Mouse (Mus musculus): ENCODE data around the gene Tanc2.

The Tanc2 gene

DNA sequence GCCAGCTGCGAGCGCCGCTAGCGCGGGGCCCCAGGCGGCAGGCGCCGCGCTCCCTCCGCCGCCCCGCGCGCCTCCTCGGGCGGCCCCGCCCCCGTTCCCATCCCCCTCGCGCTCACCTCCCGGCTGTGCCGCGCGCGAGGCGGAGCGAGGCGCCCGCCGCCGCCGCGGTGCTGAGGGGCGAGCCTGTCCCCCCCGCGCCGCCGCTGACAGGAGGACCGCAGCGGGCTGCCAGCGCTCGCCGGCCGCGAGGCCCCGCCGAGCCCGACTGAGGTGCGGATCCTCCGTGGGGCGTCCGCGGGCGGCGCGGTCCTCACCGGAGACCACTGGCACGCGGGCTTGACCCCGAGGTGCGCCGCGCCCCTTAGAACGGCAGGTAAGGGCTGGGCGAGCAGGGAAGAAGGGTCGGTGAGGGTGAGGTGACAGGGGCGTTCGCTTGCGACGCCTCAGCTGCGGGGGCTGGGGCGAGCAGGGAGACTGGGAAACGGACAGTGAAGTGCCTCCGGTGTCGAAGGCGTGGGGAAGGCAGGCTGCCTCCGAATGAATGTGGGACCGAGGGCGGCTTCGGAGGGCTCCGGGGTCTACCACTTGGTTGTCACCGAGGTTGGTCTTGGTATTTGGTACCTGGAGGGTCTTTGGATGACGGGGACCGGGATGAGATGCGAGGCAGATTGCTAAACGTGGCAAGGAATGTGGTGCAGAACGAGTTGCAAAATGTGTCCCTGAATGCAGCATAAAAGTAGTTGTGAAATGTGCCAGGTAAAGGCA is at the start of gene Tanc2:
Tanc2 (plus strand) TSS at position 110 of the 765 bp plus-strand sequence.
- no peak for TF ChIP-seq GATA4 (IDR thresholded peaks at IDR 0.05; ENCODE audit: insufficient replicate concordance, low read length)

DNA sequence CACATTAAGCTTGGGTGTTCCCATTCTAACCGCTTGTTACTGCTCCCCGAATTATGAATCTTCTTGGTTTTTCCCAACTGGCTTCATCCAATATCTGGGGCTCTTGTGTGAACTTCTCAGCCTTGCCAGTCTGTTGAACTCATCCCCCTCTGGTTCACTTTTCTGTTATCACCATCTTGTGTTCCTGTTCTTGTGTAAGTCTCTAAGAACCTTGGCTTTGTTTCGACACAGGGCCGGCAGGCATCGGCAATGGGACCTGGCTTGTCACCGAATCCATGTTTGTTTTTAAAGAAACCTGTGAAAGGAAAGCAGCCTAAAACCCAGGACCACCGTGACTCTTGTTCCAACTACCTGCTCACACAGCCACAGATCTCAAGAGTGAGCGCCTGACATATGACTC is 49.0 kb upstream of the Tanc2 start:
- no peak for TF ChIP-seq GATA4 (IDR thresholded peaks at IDR 0.05; ENCODE audit: insufficient replicate concordance, low read length)

DNA sequence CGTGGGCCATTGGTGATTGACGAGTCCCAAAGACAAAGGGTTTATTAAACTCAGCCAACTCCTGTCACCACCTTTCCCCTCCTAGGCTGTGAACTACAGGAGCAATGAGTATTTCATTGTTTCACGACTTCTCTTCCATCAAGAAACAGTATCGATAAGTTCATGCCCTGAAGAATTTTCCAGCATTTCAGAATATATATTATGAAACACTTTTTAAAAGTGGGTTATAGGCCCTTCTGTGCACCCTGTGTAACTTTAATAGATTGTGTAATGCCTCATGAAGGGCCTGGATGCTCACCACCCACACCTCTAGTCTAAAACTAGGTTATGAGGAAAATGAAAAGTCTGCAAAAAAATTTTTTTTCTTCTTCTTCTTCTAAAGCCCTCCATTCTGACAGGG is 48.4 kb upstream of the Tanc2 start:
- TF ChIP-seq GATA4 (IDR thresholded peaks at IDR 0.05; ENCODE audit: insufficient replicate concordance, low read length), result no peak

DNA sequence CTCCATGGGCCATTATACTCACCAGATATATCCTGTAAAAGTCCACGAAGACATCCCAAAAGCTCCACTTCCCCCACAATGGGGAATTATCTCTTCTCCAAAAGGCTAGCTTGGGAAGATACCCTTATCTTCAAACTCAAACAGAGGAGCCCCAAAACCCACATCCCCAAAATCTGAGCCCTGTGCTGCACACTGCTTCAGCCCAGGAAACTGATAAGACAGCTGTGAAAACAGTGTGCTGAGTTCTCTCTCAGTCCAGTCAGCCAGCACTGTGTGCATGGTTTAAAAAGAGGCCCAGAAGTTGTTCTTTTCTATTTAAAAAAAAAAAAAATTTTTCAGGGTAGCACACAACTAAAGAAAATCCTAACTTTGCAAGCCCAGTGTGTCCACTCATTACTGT is 47.7 kb upstream of the Tanc2 start:
- no peak for TF ChIP-seq GATA4 (IDR thresholded peaks at IDR 0.05; ENCODE audit: insufficient replicate concordance, low read length)

DNA sequence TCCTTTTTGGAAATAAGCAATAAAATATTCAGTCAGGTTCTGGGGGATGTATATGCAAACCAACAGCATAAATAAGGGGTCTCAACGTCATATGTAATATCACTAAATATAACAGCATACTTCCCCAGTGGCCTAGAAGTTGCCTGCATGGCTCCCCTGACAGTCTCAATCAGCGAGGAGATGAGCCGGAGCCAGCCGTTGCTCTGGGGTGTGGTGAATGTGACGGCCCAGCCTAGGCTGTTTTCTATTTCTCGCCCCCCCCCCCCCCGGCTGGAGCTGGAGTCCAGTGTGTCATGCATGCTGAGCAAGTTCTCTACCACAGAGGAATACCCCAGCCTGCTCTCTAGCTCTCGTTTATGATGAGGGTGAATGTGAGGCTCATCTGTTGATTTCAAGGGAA is 44.0 kb upstream of the Tanc2 start:
- TF ChIP-seq GATA4 (IDR thresholded peaks at IDR 0.05; ENCODE audit: insufficient replicate concordance, low read length), result no peak

DNA sequence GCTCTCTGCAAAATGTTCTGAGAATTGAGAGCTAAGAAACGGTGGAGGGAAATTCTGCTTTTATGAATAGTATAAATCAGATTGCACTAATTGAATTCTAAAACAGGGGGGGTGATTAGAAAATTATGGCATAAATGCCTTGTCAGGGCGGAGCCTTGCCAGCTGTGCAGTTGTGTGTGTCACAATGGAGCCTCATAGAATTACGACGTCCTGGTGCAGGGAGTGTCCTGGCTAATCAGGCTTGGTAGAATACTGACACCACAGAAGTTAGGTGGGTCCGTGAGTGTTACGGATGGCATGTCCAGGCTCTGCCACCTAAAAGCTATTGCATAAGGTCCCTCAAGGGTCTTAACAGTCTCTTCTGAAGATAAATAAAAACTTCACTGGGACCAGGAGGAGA is 43.4 kb upstream of the Tanc2 start:
- TF ChIP-seq GATA4 (IDR thresholded peaks at IDR 0.05; ENCODE audit: insufficient replicate concordance, low read length), result no peak

DNA sequence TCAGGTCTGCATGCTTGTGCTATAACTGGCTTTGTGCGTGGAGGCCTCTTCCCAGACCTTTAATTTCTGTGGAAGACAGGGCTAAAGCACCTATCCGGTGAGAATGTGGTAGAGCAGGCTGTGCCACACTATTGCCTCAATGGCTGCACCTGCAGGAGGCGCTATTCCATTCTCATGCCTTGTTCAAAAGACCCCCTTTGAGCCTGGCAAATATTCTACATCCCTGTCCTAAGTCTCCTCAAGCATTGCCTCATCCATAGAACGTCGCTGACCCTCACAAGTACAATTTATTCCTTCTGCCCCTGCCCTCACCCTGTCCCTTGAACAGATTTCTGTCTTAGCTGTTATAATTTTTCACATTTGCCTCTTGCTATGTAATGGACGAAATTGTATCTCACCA is 41.4 kb upstream of the Tanc2 start:
- no peak for TF ChIP-seq GATA4 (IDR thresholded peaks at IDR 0.05; ENCODE audit: insufficient replicate concordance, low read length)

DNA sequence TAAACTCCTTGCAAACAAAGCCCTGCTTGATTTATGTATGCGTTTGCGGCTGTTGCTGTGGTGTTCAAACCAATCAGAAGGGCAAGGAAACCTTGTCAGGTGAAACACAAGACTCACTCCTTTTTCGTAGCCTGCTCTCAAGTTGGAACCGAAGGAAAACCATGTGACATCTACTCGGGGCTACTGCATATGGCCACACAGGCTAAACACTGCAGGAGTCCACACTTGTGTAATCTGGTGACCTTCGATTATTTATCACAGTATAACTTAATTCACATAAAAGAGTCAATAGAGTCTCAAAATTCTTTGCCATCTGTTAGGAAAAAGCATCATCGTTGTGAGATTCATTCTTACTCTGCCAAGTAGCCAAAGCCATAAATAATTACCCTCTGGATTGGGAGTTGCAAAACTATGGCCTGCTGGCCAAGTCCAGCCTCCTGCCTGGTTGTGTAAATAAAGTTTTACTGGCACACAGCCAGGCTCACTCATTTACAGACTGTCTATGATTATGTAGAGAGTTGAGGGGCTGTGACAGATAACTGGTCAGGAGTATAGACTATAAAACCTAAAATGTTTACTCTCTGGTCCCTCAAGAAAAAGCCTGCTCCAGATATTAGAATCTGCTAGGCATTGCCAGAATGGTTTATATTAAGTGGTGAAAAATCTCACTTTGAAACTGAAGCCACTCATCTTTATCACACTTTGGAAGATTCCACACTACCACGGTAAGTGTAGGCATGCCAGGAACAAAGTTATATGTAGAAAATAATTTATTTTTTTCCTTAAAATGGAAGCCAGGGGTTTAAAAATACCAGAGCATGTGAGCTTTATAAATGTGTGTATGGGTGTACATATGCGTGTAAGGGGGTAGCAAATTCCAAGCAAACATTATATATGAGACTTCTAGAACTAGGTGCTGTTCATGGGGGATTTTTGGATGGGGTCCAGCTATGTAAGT is 40.3 kb upstream of the Tanc2 start:
- TF ChIP-seq GATA4 (IDR thresholded peaks at IDR 0.05; ENCODE audit: insufficient replicate concordance, low read length), result no peak

DNA sequence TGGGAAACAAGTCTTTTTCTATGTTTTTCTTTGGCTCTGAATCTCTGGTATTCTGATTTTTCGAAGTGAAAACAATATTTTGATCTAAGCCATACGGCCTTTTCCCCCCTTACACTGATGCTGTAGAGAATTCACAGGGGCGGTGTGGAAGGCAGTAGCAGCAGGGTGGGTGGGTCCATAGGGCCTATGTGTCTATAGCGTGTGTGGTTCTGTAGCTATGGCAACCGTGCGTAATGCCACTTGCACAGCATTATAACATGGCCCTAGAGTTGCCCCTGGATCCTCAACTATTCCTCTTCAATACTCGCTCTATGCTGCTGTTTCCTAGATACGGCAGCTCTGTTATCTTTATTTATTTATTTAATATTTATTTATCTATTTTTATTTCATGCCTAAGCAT is 32.5 kb upstream of the Tanc2 start:
- TF ChIP-seq GATA4 (IDR thresholded peaks at IDR 0.05; ENCODE audit: insufficient replicate concordance, low read length), result no peak

DNA sequence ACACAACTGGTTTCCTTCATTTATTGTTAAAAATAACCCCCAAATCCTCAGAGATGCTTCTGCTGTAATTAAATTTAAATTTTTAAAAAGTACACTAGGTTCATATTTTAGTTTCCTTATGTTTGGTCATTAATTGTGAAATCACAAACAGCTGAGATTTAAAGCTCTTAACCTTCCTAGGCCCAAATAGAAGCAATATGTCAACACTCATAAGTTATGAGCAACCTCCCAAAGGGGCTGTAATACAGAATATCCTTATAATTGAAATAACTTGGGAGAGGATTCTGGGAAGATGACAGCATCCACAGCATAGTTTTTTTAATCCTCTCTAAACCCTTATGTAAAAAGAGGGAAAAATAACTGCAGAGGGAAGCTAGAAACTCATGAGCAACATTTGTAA is 31.7 kb upstream of the Tanc2 start:
- TF ChIP-seq GATA4 (IDR thresholded peaks at IDR 0.05; ENCODE audit: insufficient replicate concordance, low read length), result no peak

DNA sequence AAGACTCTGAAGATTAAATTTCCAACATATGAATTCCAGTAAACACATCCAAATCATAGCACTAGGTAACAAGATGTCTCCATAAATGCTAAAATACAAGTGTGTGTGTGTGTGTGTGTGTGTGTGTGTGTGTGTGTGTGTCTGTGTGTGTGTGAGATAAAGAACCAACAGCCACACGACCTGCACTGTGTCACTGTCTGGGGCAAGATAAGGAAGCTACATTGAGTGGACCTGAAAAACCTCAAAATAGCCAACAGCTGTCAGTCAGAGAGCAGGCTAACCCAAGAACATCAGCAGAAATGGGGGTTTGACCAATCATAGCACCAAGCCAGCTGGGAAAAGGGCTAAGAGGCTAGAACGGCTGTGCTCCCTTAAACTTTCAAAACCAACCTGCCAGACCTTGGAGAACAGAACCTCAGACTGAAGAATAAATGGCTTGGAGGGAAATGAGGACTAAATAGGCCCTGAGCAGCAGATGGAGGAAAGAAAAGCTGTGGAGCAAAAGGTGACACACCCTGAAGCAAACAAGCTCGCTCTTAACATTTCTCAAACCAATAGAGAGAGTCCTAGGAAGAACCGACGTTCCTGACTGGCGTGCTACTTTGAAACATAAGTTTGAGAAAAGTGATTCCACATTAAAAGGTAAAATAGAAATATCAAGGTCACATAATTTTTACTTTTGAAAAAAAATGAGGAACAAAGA is 30.8 kb upstream of the Tanc2 start:
- TF ChIP-seq GATA4 (IDR thresholded peaks at IDR 0.05; ENCODE audit: insufficient replicate concordance, low read length), result no peak

DNA sequence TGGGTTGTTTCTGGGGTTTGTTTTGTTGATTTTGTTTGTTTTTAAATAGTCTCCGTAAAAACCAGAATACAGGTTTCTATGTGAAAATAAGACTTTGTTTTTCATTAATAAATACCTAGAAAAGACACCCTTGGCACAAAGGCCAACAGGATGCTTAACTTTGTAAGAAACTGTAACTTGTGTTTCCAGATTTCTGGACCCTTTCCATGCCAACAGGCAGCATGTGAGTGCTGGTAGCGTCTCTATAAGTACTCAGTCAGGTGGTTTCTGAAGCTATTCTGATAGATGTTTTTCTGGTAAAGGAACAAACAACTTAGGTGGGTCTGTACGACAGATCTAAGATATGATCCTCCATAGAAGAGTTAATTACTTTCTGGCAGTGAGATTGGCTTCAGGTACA is 26.2 kb upstream of the Tanc2 start:
- no peak for TF ChIP-seq GATA4 (IDR thresholded peaks at IDR 0.05; ENCODE audit: insufficient replicate concordance, low read length)

DNA sequence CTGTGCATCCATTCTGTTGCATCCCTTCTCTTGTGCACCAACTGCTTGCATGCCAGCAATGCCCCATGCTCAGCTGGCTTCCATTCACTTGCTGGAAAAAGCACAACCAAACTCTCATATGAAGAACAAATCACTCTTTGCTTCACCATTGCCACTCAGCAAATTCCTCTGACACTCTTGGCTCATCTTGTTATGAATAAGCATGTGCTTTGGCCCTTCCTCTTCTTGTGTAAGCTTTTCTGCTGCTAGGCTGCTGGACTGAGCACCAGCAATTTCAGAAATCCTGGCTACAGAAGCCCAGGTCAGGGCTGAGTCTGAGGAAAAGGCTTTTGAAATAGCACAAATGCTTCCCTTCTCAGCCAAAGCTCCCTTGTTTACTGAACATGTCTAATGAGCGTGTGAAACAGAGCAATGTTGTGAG is 22.6 kb upstream of the Tanc2 start:
- no peak for TF ChIP-seq GATA4 (IDR thresholded peaks at IDR 0.05; ENCODE audit: insufficient replicate concordance, low read length)

DNA sequence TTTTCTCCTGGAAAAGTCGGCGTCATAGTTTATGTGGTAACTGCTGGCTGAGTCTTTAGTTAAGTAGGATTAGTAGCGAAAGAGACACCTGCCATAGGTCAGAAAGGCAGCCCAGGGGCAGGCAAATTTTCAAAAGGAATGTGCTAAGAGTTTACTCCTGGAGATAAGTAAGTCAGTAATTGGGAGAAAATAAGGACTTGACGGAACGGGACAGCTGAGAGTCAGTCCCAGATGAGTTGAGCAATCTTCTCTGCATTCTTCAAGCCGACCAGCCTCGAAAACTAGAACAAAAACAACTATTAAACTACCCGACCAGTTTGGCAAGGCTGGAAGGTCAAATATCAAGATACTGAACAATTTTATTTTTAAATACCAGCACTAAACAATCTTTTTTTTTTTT is 17.8 kb upstream of the Tanc2 start:
- no peak for TF ChIP-seq GATA4 (IDR thresholded peaks at IDR 0.05; ENCODE audit: insufficient replicate concordance, low read length)

DNA sequence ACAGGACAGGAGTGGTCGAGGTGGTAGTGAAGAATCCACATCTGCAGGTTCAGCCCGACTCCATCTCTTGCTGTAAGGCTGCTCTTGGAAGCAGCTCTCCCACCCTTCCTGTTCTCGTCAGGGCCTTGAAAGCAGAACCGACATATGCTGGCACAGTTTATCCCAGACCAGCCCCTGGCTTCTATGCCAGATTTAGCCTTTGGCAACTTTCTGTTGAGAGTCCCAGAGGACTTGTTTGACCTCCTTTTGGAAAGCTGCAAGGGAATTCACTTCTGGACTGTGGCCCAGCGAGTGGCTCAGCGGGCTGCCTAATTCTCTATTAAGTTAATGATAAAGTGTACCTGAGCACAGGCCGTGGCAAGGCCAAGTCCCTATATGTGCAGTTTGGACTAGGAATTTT is 15.5 kb upstream of the Tanc2 start:
- TF ChIP-seq GATA4 (IDR thresholded peaks at IDR 0.05; ENCODE audit: insufficient replicate concordance, low read length), result no peak

DNA sequence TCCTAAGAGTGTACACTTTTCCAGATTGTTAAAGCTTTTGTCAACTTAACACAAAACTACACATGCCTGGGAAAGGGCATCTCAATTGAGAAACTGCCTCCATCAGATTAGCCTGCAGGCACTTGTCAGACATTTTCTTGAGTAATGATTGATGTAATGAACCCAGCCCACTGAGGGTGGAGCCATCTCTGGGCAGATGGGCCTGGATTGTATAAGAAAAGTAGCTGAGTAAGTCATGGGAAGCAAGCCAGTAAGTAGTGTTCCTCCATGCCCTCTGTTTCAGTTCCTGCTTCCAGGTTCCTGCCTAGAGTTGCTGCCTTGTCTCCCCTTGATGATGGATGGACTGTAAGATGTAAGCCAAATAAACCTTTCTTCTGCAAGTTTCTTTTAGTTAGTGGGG is 12.6 kb upstream of the Tanc2 start:
- TF ChIP-seq GATA4 (IDR thresholded peaks at IDR 0.05; ENCODE audit: insufficient replicate concordance, low read length), result no peak

Data from liver, adult (tissue).